Mouse (Mus musculus) limb, embryonic 15.5 days (tissue): ENCODE data around the gene Atp5h. TPM values are rescaled to one million over a fixed set of nuclear protein-coding genes. Genes with fewer than 3 reads are reported as not detected.

Source experiments
- ATAC-seq: fragments of 200-750 bp; cut with Nextera tagmentation; 2 replicates; pipeline ENCODE4 v1.8.0; 2017; ENCODE audit warnings: low read depth, moderate TSS enrichment; ENCODE audit not compliant: insufficient number of reproducible peaks, low FRiP score, low TSS enrichment
- H3K27ac ChIP-seq: fragments of 300-500 bp; sonication (generic); 2 replicates; pipeline ENCODE4 v1.5.1; 2015; ENCODE audit warnings: moderate library complexity, mild to moderate bottlenecking, inconsistent platforms
- H3K27me3 ChIP-seq: fragments of 300-500 bp; sonication (generic); 2 replicates; pipeline ENCODE4 v1.6.1; 2015; ENCODE audit warnings: inconsistent platforms
- H3K36me3 ChIP-seq: fragments of 300-500 bp; sonication (generic); 2 replicates; pipeline ENCODE4 v1.6.1; 2015; ENCODE audit warnings: inconsistent platforms
- H3K4me1 ChIP-seq: fragments of 300-500 bp; sonication (generic); 2 replicates; pipeline ENCODE4 v1.6.1; 2015; ENCODE audit warnings: inconsistent platforms
- H3K4me2 ChIP-seq: fragments of 300-500 bp; sonication (generic); 2 replicates; pipeline ENCODE4 v1.6.1; 2015; ENCODE audit warnings: mild to moderate bottlenecking, inconsistent platforms
- H3K4me3 ChIP-seq: fragments of 300-500 bp; sonication (generic); 2 replicates; pipeline ENCODE4 v1.5.1; 2015; ENCODE audit warnings: mild to moderate bottlenecking, inconsistent platforms
- H3K9ac ChIP-seq: fragments of 300-500 bp; sonication (generic); 2 replicates; pipeline ENCODE4 v1.6.1; 2015; ENCODE audit warnings: inconsistent platforms
- H3K9me3 ChIP-seq: fragments of 300-500 bp; sonication (generic); 2 replicates; pipeline ENCODE4 v1.6.1; 2016; ENCODE audit warnings: inconsistent platforms
- WGBS: fragments of 180-500 bp; shearing (Covaris S2); methylation state at CpG from one replicate; pipeline ENCODE4 v1.1.7; 2015; 5-methylcytosine and 5-hydroxymethylcytosine counted together
- polyA plus RNA-seq: library from polyadenylated mRNA; unstranded; fragments of >200 nt; fragmentation: Nextera tagmentation; extraction: Ambion mirVana; gene quantifications from 2 replicates; pipeline ENCODE4 v1.2.1, GENCODE M21; 2015

Atp5h gene
- polyA plus RNA-seq, 1 experiment from 2014 or later, result 816 TPM

- 75% methylated on average over 7 of the region's 7 CpGs for WGBS
Observed at GRCm38 (mm10) chr11:115452281-115452860, 32.6 kb upstream of the Atp5h start.

GRCm38 (mm10) chr11:115451781-115452241, 32.0 kb upstream of the Atp5h start:
- no peaks in the 10 kb centered on the region for H3K9me3 ChIP-seq
- no peaks in the 10 kb centered on the region for H3K27me3 ChIP-seq
- no peak overlapping the region for H3K4me2 ChIP-seq
- WGBS, result 63% methylated on average over 8 of the region's 8 CpGs
- ATAC-seq, result no peak
- no peaks in the 10 kb centered on the region for H3K4me1 ChIP-seq
- no peak overlapping the region for H3K27ac ChIP-seq
- no peak overlapping the region for H3K9ac ChIP-seq
- no peak overlapping the region for H3K4me3 ChIP-seq
- no peaks in the 10 kb centered on the region for H3K36me3 ChIP-seq

More at GRCm38 (mm10) chr11:115452281-115452860, 32.6 kb upstream of the Atp5h start:
- H3K27ac ChIP-seq, result no peak overlapping the region
- no peaks in the 10 kb centered on the region for H3K36me3 ChIP-seq
- no peak overlapping the region for H3K9ac ChIP-seq
- no peak for ATAC-seq
- no peak overlapping the region for H3K4me2 ChIP-seq
- peaks cover 2% of the 10 kb centered on the region; the same call in 1 of the 2 replicates for H3K4me1 ChIP-seq
- H3K27me3 ChIP-seq, result no peaks in the 10 kb centered on the region
- H3K9me3 ChIP-seq, result no peaks in the 10 kb centered on the region
- no peak overlapping the region for H3K4me3 ChIP-seq

DNA sequence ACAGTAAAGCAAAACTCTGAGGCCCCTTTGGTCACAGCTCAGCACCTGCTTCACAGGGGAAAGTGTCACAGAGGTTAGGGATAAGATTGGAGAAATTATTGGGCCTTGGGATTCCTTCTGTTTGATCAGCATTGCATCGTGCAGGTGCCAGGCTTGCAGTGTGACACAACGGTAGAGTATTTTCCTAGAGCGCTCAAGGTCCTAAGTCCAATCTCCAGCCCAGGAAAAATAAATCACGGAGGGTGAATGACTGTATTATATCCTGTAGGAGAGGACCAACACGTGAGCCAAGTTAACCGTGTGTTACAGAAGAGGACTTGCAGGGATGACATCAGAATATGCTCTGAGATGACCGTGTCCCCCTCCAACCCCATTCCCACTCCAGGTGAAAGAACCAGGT, 30.4 kb upstream of the Atp5h start:
- Histone ChIP-seq H3K36me3 (no peaks in the 10 kb centered on the region), H3K4me2 (no peak overlapping the region), H3K27me3 (no peaks in the 10 kb centered on the region), H3K27ac (no peak overlapping the region), H3K9ac (no peak overlapping the region), H3K4me3 (no peak overlapping the region), H3K9me3 (no peaks in the 10 kb centered on the region), H3K4me1 (no peaks in the 10 kb centered on the region)
- WGBS, result 77% methylated on average over 7 of the region's 7 CpGs
- no peak for ATAC-seq

- Histone ChIP-seq H3K9me3 (no peaks in the 10 kb centered on the region), H3K27ac (no peak overlapping the region), H3K4me3 (no peak overlapping the region), H3K4me1 (no peaks in the 10 kb centered on the region), H3K4me2 (no peak overlapping the region), H3K27me3 (no peaks in the 10 kb centered on the region), H3K9ac (no peak overlapping the region), H3K36me3 (no peaks in the 10 kb centered on the region)
- no peak for ATAC-seq
- 30% methylated on average over 7 of the region's 7 CpGs for WGBS
Observed at GRCm38 (mm10) chr11:115448998-115449397, 29.2 kb upstream of the Atp5h start.

DNA sequence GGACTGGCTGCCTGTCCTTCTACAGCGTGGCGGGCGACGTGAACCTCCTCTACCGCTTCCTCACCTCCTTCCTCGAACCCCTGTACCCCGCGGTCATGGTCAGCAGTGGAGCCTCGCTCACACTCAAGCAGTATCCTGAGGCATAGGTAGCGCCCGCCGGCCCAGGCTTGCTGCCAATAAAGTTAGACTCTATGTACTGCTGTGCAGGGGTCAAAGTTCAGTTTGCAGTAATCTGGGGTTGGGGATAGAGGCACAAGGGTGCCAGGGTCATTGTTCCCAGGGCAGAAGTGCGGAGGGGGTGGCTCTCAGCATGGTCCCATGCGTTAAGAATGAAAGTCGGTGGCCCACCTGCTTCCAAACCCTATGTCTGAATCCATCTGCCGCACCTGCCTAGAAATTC, 28.3 kb upstream of the Atp5h start:
- Histone ChIP-seq H3K9me3 (no peaks in the 10 kb centered on the region), H3K4me1 (no peaks in the 10 kb centered on the region), H3K27ac (no peak overlapping the region), H3K4me3 (no peak overlapping the region), H3K9ac (no peak overlapping the region), H3K4me2 (no peak overlapping the region), H3K27me3 (no peaks in the 10 kb centered on the region), H3K36me3 (no peaks in the 10 kb centered on the region)
- WGBS, result 85% methylated on average over 16 of the region's 16 CpGs
- no peak for ATAC-seq

DNA sequence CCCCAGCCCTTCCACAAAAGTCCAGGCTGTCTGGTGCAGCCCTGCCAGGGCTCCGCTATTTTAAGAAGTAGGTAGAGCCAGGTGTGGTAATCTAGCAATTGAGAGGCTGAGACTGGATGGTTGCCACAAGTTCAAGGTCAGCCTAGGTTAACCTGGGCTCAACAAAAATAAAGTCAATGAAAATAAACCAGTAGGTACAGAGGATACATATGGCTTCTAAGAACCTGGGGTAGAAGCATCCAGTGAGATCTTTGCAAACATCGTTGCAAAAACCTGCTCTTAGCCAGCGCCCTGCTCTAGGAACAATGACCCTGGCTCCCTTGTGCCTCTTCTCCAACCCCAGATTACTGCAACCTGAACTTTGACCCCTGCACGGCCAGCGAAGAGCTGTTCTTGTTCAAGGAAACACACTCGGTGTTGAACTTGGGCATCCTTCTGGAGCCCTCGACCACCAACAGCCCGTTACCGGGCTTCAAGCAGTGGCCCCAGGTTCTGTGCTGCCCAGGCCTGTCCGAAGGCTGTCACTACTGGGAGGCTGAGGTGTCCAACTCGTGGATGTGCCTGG, 27.6 kb upstream of the Atp5h start:
- Histone ChIP-seq H3K9ac (no peak overlapping the region), H3K9me3 (no peaks in the 10 kb centered on the region), H3K27me3 (no peaks in the 10 kb centered on the region), H3K27ac (no peak overlapping the region), H3K36me3 (no peaks in the 10 kb centered on the region), H3K4me1 (no peaks in the 10 kb centered on the region), H3K4me2 (no peak overlapping the region), H3K4me3 (no peak overlapping the region)
- WGBS, result 83% methylated on average over 11 of the region's 11 CpGs
- no peak for ATAC-seq

- H3K4me2 ChIP-seq, result no peak overlapping the region
- ATAC-seq, result no peak
- 48% methylated on average over 3 of the region's 3 CpGs for WGBS
- H3K4me1 ChIP-seq, result no peaks in the 10 kb centered on the region
- no peak overlapping the region for H3K9ac ChIP-seq
- no peaks in the 10 kb centered on the region for H3K36me3 ChIP-seq
- no peaks in the 10 kb centered on the region for H3K9me3 ChIP-seq
- H3K27me3 ChIP-seq, result no peaks in the 10 kb centered on the region
- H3K27ac ChIP-seq, result no peak overlapping the region
- no peak overlapping the region for H3K4me3 ChIP-seq
Observed at GRCm38 (mm10) chr11:115446906-115447305, 27.1 kb upstream of the Atp5h start.

DNA sequence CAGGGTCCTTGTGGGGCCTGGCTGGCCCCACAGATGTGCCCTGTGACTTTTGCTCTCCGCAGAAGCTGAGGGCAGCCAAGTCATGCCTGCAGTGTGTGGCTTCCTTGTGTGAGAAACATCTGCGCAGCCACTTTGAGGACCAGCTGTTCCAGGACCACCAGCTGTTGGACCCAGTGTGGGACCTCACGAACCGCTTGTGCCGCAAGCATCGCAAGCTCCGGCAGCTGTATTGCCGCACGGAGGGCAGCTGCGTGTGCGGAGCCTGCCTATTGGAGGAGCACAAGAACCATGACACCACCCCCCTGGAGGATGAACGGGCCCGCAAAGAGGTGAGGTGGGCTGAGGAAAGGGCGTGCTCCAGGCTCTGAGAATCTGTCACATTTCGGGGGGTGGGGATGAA, 21.7 kb upstream of the Atp5h start:
- no peaks in the 10 kb centered on the region; the same call in 1 of the 2 replicates for H3K27me3 ChIP-seq
- no peak overlapping the region for H3K4me2 ChIP-seq
- WGBS, result 36% methylated on average over 15 of the region's 15 CpGs
- ATAC-seq, result no peak
- H3K36me3 ChIP-seq, result no peaks in the 10 kb centered on the region
- no peak overlapping the region for H3K27ac ChIP-seq
- H3K4me3 ChIP-seq, result no peak overlapping the region
- H3K9me3 ChIP-seq, result no peaks in the 10 kb centered on the region
- H3K9ac ChIP-seq, result no peak overlapping the region
- peaks cover 2% of the 10 kb centered on the region; the same call in 1 of the 2 replicates for H3K4me1 ChIP-seq

DNA sequence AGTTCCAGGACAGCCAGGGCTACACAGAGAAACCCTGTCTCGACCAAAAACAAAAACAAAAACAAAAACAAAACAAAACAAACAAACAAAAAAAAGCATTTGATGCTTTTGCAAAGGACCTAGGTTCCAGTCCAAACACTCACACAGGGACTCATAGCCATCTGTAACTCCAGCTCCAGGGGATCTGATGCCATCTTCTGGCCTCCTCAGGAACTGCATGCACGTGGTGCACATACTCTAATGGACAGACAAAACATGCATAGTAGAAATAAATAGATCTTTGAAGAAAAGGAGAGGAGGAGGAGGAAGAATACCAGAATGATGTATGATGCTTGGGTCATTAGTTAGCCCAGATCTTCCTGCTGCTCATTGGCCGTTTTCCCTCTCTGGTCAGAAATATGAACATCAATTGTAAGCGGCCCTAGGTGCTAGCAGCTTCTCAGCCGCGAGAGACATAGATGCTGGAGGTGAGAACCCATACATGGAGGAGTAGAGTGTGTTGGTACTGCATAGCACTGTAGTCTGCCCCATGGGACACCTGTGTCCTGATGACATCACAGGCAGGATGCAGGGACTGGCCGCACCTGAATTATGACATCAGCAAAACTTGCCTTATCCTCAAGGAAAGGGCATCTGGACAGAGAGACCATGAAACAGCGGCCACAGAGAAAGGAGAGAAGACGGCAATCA, 20.3 kb upstream of the Atp5h start, which contains the start of gene Trim80:
Gene Trim80, plus strand, starts transcription at position 640 of the 690 bp plus-strand sequence.
- ATAC-seq, result no peak
- Histone ChIP-seq H3K4me2 (no peak within 1 kb of the TSS), H3K9me3 (no peaks in the 10 kb centered on the region), H3K27me3 (peaks cover 4% of the 10 kb centered on the region; the same call in 1 of the 2 replicates), H3K4me1 (peaks cover 14% of the 10 kb centered on the region), H3K4me3 (no peak within 1 kb of the TSS), H3K27ac (no peak within 1 kb of the TSS), H3K9ac (no peak within 1 kb of the TSS), H3K36me3 (no peaks in the 10 kb centered on the region)
- 94% methylated on average over 9 of the region's 9 CpGs for WGBS

GRCm38 (mm10) chr11:115439326-115439725, 19.6 kb upstream of the Atp5h start:
- 86% methylated on average over 3 of the region's 3 CpGs for WGBS
- H3K9me3 ChIP-seq, result no peaks in the 10 kb centered on the region
- no peak overlapping the region for H3K9ac ChIP-seq
- no peak for ATAC-seq
- no peak overlapping the region for H3K4me3 ChIP-seq
- H3K4me2 ChIP-seq, result no peak overlapping the region
- peaks cover 14% of the 10 kb centered on the region for H3K4me1 ChIP-seq
- peaks cover 4% of the 10 kb centered on the region; the same call in 1 of the 2 replicates for H3K27me3 ChIP-seq
- no peaks in the 10 kb centered on the region for H3K36me3 ChIP-seq
- H3K27ac ChIP-seq, result no peak overlapping the region

- no peak overlapping the region for H3K4me3 ChIP-seq
- 0 out of 2 replicates have a peak, but pooled peaks cover 2% of the 10 kb centered on the region for H3K36me3 ChIP-seq
- no peak overlapping the region for H3K9ac ChIP-seq
- peaks cover 14% of the 10 kb centered on the region for H3K4me1 ChIP-seq
- 57% methylated on average over 5 of the region's 5 CpGs for WGBS
- no peaks in the 10 kb centered on the region for H3K9me3 ChIP-seq
- H3K27me3 ChIP-seq, result peaks cover 4% of the 10 kb centered on the region; the same call in 1 of the 2 replicates
- H3K4me2 ChIP-seq, result no peak overlapping the region
- ATAC-seq, result no peak
- no peak overlapping the region for H3K27ac ChIP-seq
Observed at GRCm38 (mm10) chr11:115437571-115438122, 17.9 kb upstream of the Atp5h start.
